Mouse (Mus musculus) liver, embryonic 16.5 days (tissue): ENCODE data around the gene Prr14l. TPM values are rescaled to one million over a fixed set of nuclear protein-coding genes. Genes with fewer than 3 reads are reported as not detected.
"Not testable (repeated sequence)": the region's sequence is repeated elsewhere in the genome, so short reads cannot be mapped to it uniquely, and the experiment has no call there.

ENCODE experiments used
- ATAC-seq: fragments of 200-750 bp; cut with Nextera tagmentation; 2 replicates; pipeline ENCODE4 v1.8.0; 2017; ENCODE audit warnings: low read depth, mild to moderate bottlenecking, moderate number of reproducible peaks, moderate library complexity
- H3K27ac ChIP-seq: fragments of 300-500 bp; sonication (generic); 2 replicates; pipeline ENCODE4 v1.5.1; 2014; ENCODE audit warnings: mild to moderate bottlenecking, low read length
- H3K27me3 ChIP-seq: fragments of 300-500 bp; sonication (generic); 2 replicates; pipeline ENCODE4 v1.6.1; 2014; ENCODE audit warnings: low read depth, low read length, mixed read lengths; ENCODE audit not compliant: control insufficient read depth, insufficient read depth
- H3K36me3 ChIP-seq: fragments of 300-500 bp; sonication (generic); 2 replicates; pipeline ENCODE4 v1.6.1; 2014; ENCODE audit warnings: mild to moderate bottlenecking; ENCODE audit not compliant: control insufficient read depth, insufficient read depth
- H3K4me1 ChIP-seq: fragments of 300-500 bp; sonication (generic); 2 replicates; pipeline ENCODE4 v1.6.1; 2014; ENCODE audit warnings: low read depth, low read length, mixed read lengths; ENCODE audit not compliant: control insufficient read depth
- H3K4me2 ChIP-seq: fragments of 300-500 bp; sonication (generic); 2 replicates; pipeline ENCODE4 v1.6.1; 2014; ENCODE audit warnings: low read depth, low read length, mixed read lengths
- H3K4me3 ChIP-seq: fragments of 300-500 bp; sonication (generic); 2 replicates; pipeline ENCODE4 v1.5.1; 2014; ENCODE audit warnings: low read depth, mild to moderate bottlenecking, low read length
- H3K9ac ChIP-seq: fragments of 300-500 bp; sonication (generic); 2 replicates; pipeline ENCODE4 v1.6.1; 2014; ENCODE audit warnings: low read depth, low read length
- H3K9me3 ChIP-seq: fragments of 300-500 bp; sonication (generic); replicated peaks from 2 replicates; pipeline ENCODE4 v1.6.1; 2016; ENCODE audit warnings: low read length; ENCODE audit not compliant: control insufficient read depth
- WGBS: fragments of 180-500 bp; shearing (Covaris S2); extraction: QIAGEN DNeasy Blood & Tissue Kit; methylation state at CpG from one replicate; pipeline ENCODE4 v1.1.7; 2014; ENCODE audit not compliant: insufficient replicate concordance; 5-methylcytosine and 5-hydroxymethylcytosine counted together
- polyA plus RNA-seq: library from polyadenylated mRNA; unstranded; fragments of >200 nt; fragmentation: Nextera tagmentation; extraction: Ambion mirVana; gene quantifications from 2 replicates; pipeline ENCODE4 v1.2.1, GENCODE M21; 2015

The Prr14l gene
- polyA plus RNA-seq, 1 experiment from 2014 or later, result 6.2 TPM

DNA sequence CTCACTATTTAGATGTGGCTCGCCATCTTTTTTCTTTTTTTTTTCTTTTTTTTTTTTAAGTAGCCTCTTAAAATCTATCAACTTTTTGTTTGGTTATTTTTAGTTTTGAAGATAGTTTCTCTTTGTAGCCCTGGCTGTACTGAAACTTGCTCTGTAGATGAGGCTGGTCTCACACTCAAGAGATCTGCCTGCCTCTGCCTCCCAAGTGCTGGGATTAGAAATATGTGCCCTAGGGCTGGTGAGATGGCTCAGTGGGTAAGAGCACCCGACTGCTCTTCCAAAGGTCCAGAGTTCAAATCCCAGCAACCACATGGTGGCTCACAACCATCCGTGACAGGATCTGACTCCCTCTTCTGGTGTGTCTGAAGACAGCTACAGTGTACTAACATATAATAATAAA is 1.2 kb upstream of the Prr14l start:
- not testable (repeated sequence) for H3K9ac ChIP-seq, H3K27ac ChIP-seq, H3K36me3 ChIP-seq, H3K4me2 ChIP-seq, H3K4me3 ChIP-seq, H3K27me3 ChIP-seq, H3K9me3 ChIP-seq, ATAC-seq
- WGBS, result 88% methylated on average over 2 of the region's 3 CpGs
- H3K4me1 ChIP-seq, result peaks cover 25% of the 10 kb centered on the region

DNA sequence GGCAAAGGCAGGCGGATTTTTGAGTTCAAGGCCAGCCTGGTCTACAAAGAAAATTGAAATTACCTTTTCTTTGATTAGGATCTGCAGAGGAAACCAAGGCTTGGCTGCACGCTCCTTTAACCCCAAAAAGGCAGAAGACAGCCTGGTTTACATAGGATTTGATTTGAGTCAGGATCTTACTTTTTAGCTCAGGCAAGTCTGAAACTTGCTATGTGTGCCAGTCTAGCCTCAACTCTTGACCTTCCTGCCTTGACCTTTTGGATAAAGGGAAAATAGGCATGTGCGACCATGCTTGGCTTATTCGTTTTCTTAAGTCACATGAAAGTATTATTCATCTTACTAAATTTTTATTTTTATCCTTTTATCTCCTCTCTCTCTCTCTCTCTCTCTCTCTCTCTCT is 762 bp upstream of the Prr14l start:
- peaks cover 3% of the 10 kb centered on the region; the same call in 1 of the 2 replicates for H3K36me3 ChIP-seq
- no peaks in the 10 kb centered on the region for H3K9me3 ChIP-seq
- no peak for ATAC-seq
- no peak overlapping the region for H3K4me3 ChIP-seq
- no peak overlapping the region for H3K9ac ChIP-seq
- no peak overlapping the region; the same call in none of the 2 replicates for H3K4me2 ChIP-seq
- H3K27me3 ChIP-seq, result no peaks in the 10 kb centered on the region
- H3K4me1 ChIP-seq, result peaks cover 25% of the 10 kb centered on the region
- H3K27ac ChIP-seq, result peak overlapping the region; percentile 77
- WGBS, result 71% methylated on average over 4 of the region's 4 CpGs

DNA sequence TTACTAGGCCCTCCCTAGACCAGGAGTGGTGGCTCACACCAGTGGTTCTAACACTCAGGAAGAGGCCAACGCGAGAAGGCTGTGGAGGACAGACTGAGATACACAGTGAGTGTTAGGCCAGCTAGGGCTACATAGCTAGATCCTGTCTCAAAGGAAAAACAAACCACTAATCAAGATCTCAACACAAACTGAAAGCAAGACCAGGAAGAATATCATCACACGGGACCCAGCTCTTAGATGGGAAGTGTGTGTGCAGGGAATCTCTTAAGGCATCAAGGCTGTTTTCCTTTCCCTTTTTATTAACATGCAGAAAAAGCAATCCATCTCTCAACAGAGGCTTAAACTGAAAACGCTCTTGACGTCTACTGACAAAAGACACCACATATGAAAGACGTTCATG is 2.0 kb downstream of the Prr14l start:
- WGBS, result 20% methylated on average over 6 of the region's 6 CpGs
- H3K36me3 ChIP-seq, result peaks cover 3% of the 10 kb centered on the region; the same call in 1 of the 2 replicates
- ATAC-seq, result no peak
- H3K9me3 ChIP-seq, result no peaks in the 10 kb centered on the region
- H3K4me3 ChIP-seq, result peak overlapping the region; percentile 94
- H3K9ac ChIP-seq, result peak overlapping the region; percentile 46
- H3K27ac ChIP-seq, result peak overlapping the region; percentile 70
- peak overlapping the region; percentile 81 for H3K4me2 ChIP-seq
- H3K4me1 ChIP-seq, result peaks cover 35% of the 10 kb centered on the region
- no peaks in the 10 kb centered on the region for H3K27me3 ChIP-seq

DNA sequence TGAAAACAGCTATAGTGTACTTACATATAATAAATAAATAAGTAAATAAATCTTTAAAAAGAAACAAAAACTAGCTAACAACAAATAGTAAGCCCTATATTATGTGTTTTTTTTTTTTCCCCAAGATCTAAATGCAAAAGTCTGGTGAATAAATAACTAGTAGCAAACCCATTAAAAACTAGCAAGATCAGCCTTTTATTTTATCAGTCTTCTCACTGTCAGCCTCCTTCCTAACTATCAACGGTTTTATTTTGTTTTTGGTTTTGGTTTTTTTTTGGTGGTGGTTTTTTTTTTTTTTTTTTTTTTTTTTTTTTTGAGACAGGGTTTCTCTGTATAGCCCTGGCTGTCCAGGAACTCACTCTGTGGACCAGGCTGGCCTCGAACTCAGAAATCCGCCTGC is 4.5 kb downstream of the Prr14l start:
- not testable (repeated sequence) for ATAC-seq, H3K4me2 ChIP-seq, H3K27me3 ChIP-seq, H3K9ac ChIP-seq, H3K27ac ChIP-seq, H3K36me3 ChIP-seq, H3K9me3 ChIP-seq, H3K4me3 ChIP-seq
- H3K4me1 ChIP-seq, result peaks cover 31% of the 10 kb centered on the region
- 80% methylated on average over 3 of the region's 3 CpGs for WGBS

DNA sequence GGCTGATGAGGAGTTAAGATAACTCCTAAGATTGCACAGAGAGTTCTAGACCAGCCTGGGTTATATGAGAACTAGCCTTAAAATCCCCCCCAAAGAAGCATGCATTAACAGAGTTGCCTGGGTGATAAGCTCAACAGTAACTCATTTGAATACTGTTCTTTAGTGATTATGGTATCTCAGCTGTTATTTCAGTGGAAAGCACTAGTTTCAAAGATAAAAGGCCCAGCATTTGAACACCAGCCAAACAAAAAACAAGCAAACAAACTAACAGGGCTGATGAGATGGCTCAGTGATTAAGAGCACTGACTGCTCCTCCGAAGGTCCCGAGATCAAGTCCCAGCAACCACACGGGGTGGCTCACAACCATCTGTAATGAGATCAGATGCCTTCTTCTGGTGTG is 4.9 kb downstream of the Prr14l start:
- no peak overlapping the region for H3K4me2 ChIP-seq
- no peaks in the 10 kb centered on the region for H3K27me3 ChIP-seq
- H3K27ac ChIP-seq, result no peak overlapping the region
- no peak overlapping the region for H3K4me3 ChIP-seq
- peak; percentile 46 for ATAC-seq
- no peaks in the 10 kb centered on the region for H3K9me3 ChIP-seq
- peaks cover 28% of the 10 kb centered on the region for H3K4me1 ChIP-seq
- H3K36me3 ChIP-seq, result peaks cover 7% of the 10 kb centered on the region; the same call in 1 of the 2 replicates
- 39% methylated on average over 3 of the region's 3 CpGs for WGBS
- H3K9ac ChIP-seq, result no peak overlapping the region

DNA sequence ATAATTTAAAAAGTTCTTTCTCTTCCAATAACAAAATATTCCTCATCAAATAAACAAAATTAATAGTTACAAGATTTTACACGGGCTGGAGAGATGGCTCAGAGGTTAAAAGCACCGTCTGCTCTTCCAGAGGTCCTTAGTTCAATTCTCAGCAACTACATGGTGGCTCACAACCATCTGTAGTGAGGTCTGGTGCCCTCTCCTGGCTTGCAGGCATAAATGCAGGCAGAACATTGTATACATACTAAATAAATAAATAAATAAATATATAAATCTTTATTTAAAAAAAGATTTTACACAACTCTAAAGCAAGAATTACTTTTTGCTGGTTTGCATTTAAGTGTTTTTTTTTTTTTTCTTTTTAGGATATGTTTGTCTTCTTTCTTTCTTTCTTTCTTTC is 14.0 kb downstream of the Prr14l start:
- 86% methylated on average over 2 of the region's 2 CpGs for WGBS

DNA sequence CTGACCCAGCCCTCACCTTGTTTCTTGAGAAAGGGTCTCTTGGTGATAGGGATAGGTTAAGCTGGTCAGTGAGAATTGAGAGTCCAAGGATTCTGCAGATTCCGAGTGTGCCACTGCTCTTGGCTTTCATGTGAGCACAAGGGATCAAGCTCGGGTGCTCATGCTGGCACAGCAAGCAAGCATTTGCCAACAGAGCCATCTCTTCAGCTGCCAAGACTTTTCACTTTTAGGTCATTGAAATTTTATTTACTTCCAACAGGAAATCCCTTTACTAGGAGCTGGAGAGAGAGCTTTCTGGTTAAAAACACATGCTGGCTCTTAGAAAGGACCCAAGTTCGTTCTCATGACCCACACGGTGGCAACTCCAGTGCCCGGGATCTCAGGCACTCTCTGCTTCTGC is 17.1 kb downstream of the Prr14l start:
- WGBS, result 81% methylated on average over 5 of the region's 5 CpGs
- Histone ChIP-seq H3K9me3 (no peaks in the 10 kb centered on the region), H3K36me3 (peaks cover 40% of the 10 kb centered on the region), H3K4me3 (no peak overlapping the region), H3K27ac (no peak overlapping the region), H3K4me1 (no peaks in the 10 kb centered on the region), H3K9ac (no peak overlapping the region), H3K4me2 (no peak overlapping the region), H3K27me3 (no peaks in the 10 kb centered on the region)
- ATAC-seq, result no peak

More for the DNA sequence above, 14.0 kb downstream of the Prr14l start:
- Histone ChIP-seq H3K36me3 (peaks cover 39% of the 10 kb centered on the region), H3K4me3 (no peak overlapping the region), H3K4me1 (no peaks in the 10 kb centered on the region), H3K27ac (no peak overlapping the region), H3K27me3 (no peaks in the 10 kb centered on the region), H3K4me2 (no peak overlapping the region), H3K9ac (no peak overlapping the region), H3K9me3 (no peaks in the 10 kb centered on the region)
- no peak for ATAC-seq

DNA sequence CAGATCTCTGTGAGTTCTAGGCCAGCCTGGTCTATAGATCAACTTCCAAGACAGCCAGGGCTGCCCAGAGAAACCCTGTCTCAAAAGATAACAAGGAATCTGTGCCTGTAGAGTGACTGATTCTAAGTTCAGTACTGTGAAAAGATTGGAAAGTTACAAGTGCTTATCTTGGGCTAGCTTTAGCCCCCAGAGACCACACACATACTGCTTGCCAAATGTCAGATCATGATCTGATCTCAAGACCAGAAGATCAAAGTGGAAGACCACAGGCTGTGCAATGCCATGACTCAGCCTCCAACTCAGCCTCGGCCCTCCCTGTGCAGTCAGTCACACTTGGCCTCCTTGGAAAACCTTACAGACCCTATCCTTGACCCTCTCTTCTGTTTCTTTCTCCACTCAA is 19.6 kb downstream of the Prr14l start:
- H3K4me3 ChIP-seq, result no peak overlapping the region
- no peak for ATAC-seq
- no peaks in the 10 kb centered on the region for H3K4me1 ChIP-seq
- no peak overlapping the region for H3K9ac ChIP-seq
- H3K27ac ChIP-seq, result no peak overlapping the region
- H3K9me3 ChIP-seq, result no peaks in the 10 kb centered on the region
- no peak overlapping the region for H3K4me2 ChIP-seq
- WGBS, result 43% methylated on average over 1 of the region's 1 CpGs
- peaks cover 41% of the 10 kb centered on the region for H3K36me3 ChIP-seq
- H3K27me3 ChIP-seq, result no peaks in the 10 kb centered on the region

DNA sequence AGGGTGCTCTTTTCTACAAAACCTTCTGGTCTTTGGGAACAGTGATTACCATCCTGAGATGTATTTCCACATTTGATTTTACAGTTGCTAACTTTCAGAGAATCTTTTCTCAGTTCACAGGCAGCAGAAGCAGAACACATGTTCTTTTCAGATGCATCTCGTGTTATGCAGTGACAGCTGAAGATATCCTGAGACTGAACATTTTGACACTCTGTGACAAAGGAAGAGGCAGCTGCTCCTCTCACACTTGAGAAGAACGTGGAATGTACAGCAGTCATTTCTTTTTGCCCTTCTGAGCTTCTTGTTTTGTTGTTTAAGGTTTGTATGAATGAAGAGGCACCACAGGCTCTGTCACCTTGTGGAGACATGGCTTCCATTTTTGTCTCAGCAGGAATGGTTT is 24.0 kb downstream of the Prr14l start:
- WGBS, result 79% methylated on average over 2 of the region's 2 CpGs

More for the DNA sequence above, 24.0 kb downstream of the Prr14l start:
- H3K4me2 ChIP-seq, result no peak overlapping the region
- no peak overlapping the region for H3K9ac ChIP-seq
- peaks cover 35% of the 10 kb centered on the region for H3K36me3 ChIP-seq
- H3K27ac ChIP-seq, result no peak overlapping the region
- ATAC-seq, result no peak
- H3K4me1 ChIP-seq, result no peaks in the 10 kb centered on the region
- H3K4me3 ChIP-seq, result no peak overlapping the region
- H3K9me3 ChIP-seq, result no peaks in the 10 kb centered on the region
- H3K27me3 ChIP-seq, result no peaks in the 10 kb centered on the region
